Mouse (Mus musculus) hindbrain, embryonic 14.5 days (tissue): Measurements from ENCODE around the gene Matn4. TPM values are rescaled to one million over a fixed set of nuclear protein-coding genes. Genes with fewer than 3 reads are reported as not detected.

Source experiments
- ATAC-seq: fragments of 200-750 bp; cut with Nextera tagmentation; 2 replicates; pipeline ENCODE4 v1.8.0; 2017; ENCODE audit warnings: moderate number of reproducible peaks, mild to moderate bottlenecking, moderate TSS enrichment, moderate library complexity; ENCODE audit not compliant: low FRiP score
- DNase-seq: peaks from one replicate; pipeline ENCODE4 v3.0.0-alpha.2; 2015; ENCODE audit warnings: low spot score
- H3K27ac ChIP-seq: fragments of 300-500 bp; sonication (generic); 2 replicates; pipeline ENCODE4 v1.5.1; 2014; ENCODE audit warnings: mild to moderate bottlenecking, moderate library complexity
- H3K27me3 ChIP-seq: fragments of 300-500 bp; sonication (generic); 2 replicates; pipeline ENCODE4 v1.6.1; 2014; ENCODE audit warnings: mild to moderate bottlenecking, low read length, mixed read lengths; ENCODE audit not compliant: control insufficient read depth, insufficient read depth
- H3K36me3 ChIP-seq: fragments of 300-500 bp; sonication (generic); replicated peaks from 2 replicates; pipeline ENCODE4 v1.6.1; 2014; ENCODE audit not compliant: control insufficient read depth, insufficient read depth
- H3K4me1 ChIP-seq: fragments of 300-500 bp; sonication (generic); replicated peaks from 2 replicates; pipeline ENCODE4 v1.6.1; 2014; ENCODE audit warnings: antibody characterized with exemption, low read length, mixed read lengths; ENCODE audit not compliant: control insufficient read depth, insufficient read depth
- H3K4me2 ChIP-seq: fragments of 300-500 bp; sonication (generic); replicated peaks from 2 replicates; pipeline ENCODE4 v1.6.1; 2014; ENCODE audit warnings: mild to moderate bottlenecking, moderate library complexity
- H3K4me3 ChIP-seq: fragments of 300-500 bp; sonication (generic); replicated peaks from 2 replicates; pipeline ENCODE4 v1.5.1; 2014; ENCODE audit warnings: mild to moderate bottlenecking, low read length
- H3K9ac ChIP-seq: fragments of 300-500 bp; sonication (generic); 2 replicates; pipeline ENCODE4 v1.6.1; 2014
- H3K9me3 ChIP-seq: fragments of 300-500 bp; sonication (generic); 2 replicates; pipeline ENCODE4 v1.6.1; 2016; ENCODE audit warnings: low read length; ENCODE audit not compliant: control insufficient read depth
- WGBS: fragments of 180-500 bp; shearing (Covaris S2); extraction: QIAGEN DNeasy Blood & Tissue Kit; methylation state at CpG from one replicate; pipeline ENCODE4 v1.1.7; 2014; 5-methylcytosine and 5-hydroxymethylcytosine counted together
- polyA plus RNA-seq: library from polyadenylated mRNA; unstranded; fragments of >200 nt; fragmentation: Nextera tagmentation; extraction: Ambion mirVana; gene quantifications from 2 replicates; pipeline ENCODE4 v1.2.1, GENCODE M21; 2014

The Matn4 gene
- polyA plus RNA-seq, 1 experiment from 2014 or later = 0.75 TPM

GRCm38 (mm10) chr2:164445399-164446085 lies 40.6 kb upstream of the Matn4 start:
- no peaks in the 10 kb centered on the region for H3K36me3 ChIP-seq
- no peak overlapping the region for H3K4me2 ChIP-seq
- DNase-seq = no peak
- H3K4me1 ChIP-seq = peaks cover 7% of the 10 kb centered on the region
- ATAC-seq = no peak
- no peak overlapping the region for H3K4me3 ChIP-seq
- WGBS = 85% methylated on average over 3 of the region's 3 CpGs
- no peaks in the 10 kb centered on the region for H3K9me3 ChIP-seq
- H3K27me3 ChIP-seq = peaks cover 20% of the 10 kb centered on the region
- H3K27ac ChIP-seq = no peak overlapping the region
- no peak overlapping the region for H3K9ac ChIP-seq

DNA sequence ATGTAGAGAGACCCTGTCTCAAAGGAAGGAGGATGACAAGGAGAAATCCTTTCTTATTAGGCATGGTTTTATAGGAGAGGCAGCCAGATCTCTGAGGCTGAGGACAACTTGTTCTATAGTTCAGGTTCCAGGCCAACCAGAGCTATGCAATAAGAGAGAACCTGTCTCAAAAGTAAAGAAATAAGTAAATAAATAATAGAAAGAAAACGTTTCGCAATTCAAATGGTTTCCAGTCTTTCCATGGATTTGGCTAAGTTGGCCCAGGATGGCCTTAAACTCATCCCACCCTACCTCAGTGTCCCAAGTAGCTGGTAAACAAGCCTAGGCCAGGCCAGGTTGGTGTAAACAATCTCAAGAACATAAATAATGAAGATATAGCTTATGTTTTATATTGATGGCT lies 39.7 kb upstream of the Matn4 start:
- WGBS = 86% methylated on average over 2 of the region's 2 CpGs
- no peak for ATAC-seq

DNA sequence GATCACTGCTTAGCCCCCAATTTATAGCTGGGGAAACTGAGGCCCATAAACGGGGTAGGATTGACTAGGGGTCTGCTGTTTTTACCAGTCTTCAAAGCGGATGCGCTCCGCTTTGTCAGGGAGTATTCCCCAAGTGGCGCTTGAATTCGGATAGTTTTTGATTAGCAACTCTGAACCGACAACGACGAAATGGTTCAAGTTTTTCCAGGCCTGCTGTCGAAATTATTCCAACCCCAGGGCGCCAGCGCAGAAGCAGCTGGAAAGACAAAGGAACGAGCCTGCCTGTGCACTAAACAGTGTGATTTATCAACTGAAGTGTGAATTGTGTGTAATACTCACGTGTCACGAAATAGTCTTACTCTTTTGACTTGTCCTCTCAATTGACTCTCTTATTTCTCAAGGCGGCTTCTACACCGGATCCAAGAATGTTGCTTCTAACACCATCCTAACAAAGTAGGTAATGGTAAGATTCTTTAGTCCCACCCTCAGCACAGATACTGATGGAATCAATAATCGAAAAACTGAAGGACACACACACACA lies 38.6 kb upstream of the Matn4 start, which contains the start of gene Sdc4:
TSS of gene Sdc4 (minus strand) at position 428 of the 541 bp plus-strand sequence.
- Histone ChIP-seq H3K36me3 (no peaks in the 10 kb centered on the region), H3K27me3 (peaks cover 20% of the 10 kb centered on the region), H3K27ac (no peak within 1 kb of the TSS), H3K9ac (peak within 1 kb of the TSS; percentile 57), H3K9me3 (no peaks in the 10 kb centered on the region), H3K4me2 (peak within 1 kb of the TSS; percentile 82), H3K4me3 (peak within 1 kb of the TSS; percentile 37), H3K4me1 (peaks cover 7% of the 10 kb centered on the region)
- 6% methylated on average over 18 of the region's 18 CpGs for WGBS
- no peak for ATAC-seq
- DNase-seq = peak; percentile 50

More for the DNA sequence above, 39.7 kb upstream of the Matn4 start:
- Histone ChIP-seq H3K4me3 (no peak overlapping the region), H3K4me1 (peaks cover 7% of the 10 kb centered on the region), H3K27ac (no peak overlapping the region), H3K9me3 (no peaks in the 10 kb centered on the region), H3K9ac (no peak overlapping the region), H3K27me3 (peaks cover 20% of the 10 kb centered on the region), H3K36me3 (no peaks in the 10 kb centered on the region), H3K4me2 (no peak overlapping the region)
- DNase-seq = no peak

GRCm38 (mm10) chr2:164443051-164443437 lies 38.1 kb upstream of the Matn4 start:
- no peaks in the 10 kb centered on the region for H3K36me3 ChIP-seq
- under 1% methylated on average over 26 of the region's 26 CpGs for WGBS
- peak overlapping the region; percentile 57 for H3K9ac ChIP-seq
- H3K4me3 ChIP-seq = peak overlapping the region; percentile 37
- H3K27me3 ChIP-seq = peaks cover 20% of the 10 kb centered on the region
- ATAC-seq = peak; percentile 86
- DNase-seq = peak; percentile 72
- no peaks in the 10 kb centered on the region for H3K9me3 ChIP-seq
- H3K27ac ChIP-seq = no peak overlapping the region
- peak overlapping the region; percentile 82 for H3K4me2 ChIP-seq
- H3K4me1 ChIP-seq = peaks cover 7% of the 10 kb centered on the region

- no peak for DNase-seq
- Histone ChIP-seq H3K4me1 (peaks cover 7% of the 10 kb centered on the region), H3K9ac (peak overlapping the region; percentile 57), H3K4me3 (peak overlapping the region; percentile 37), H3K27me3 (peaks cover 20% of the 10 kb centered on the region), H3K9me3 (no peaks in the 10 kb centered on the region), H3K27ac (no peak overlapping the region), H3K36me3 (no peaks in the 10 kb centered on the region), H3K4me2 (peak overlapping the region; percentile 82)
- WGBS = 2% methylated on average over 29 of the region's 29 CpGs
- ATAC-seq = no peak; the same call in 1 of the 2 replicates
These were observed 37.5 kb upstream of the Matn4 start for GRCm38 (mm10) chr2:164442315-164443050.

- ATAC-seq (no peak), DNase-seq (no peak)
- no peak overlapping the region for H3K9ac ChIP-seq
- peak overlapping the region; percentile 82 for H3K4me2 ChIP-seq
- no peak overlapping the region for H3K27ac ChIP-seq
- peaks cover 7% of the 10 kb centered on the region for H3K4me1 ChIP-seq
- peaks cover 20% of the 10 kb centered on the region for H3K27me3 ChIP-seq
- no peaks in the 10 kb centered on the region for H3K36me3 ChIP-seq
- H3K4me3 ChIP-seq = peak overlapping the region; percentile 37; the same call in 1 of the 2 replicates
- WGBS = 28% methylated on average over 7 of the region's 7 CpGs
- no peaks in the 10 kb centered on the region for H3K9me3 ChIP-seq
These were observed 36.8 kb upstream of the Matn4 start for GRCm38 (mm10) chr2:164441731-164442130.

DNA sequence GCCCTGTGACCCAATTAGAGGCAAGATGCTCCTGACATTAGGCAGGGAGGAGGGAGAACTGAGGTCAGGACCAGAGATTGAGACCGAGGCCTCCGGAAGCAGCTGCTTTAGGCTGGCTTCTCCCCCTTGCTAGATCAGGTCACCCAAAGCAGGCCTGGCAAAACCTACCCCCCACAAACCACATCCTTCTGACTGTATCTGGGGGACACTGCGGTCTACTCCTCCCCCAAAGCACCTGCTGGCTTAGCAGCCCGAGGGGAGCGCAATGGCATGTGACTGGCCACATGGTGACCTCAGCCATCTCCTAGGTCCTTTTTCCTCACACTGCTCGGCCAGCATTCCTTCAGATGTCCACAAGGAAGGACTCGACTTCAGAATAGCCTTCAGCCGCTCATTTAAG lies 36.2 kb upstream of the Matn4 start:
- Histone ChIP-seq H3K4me3 (no peak overlapping the region), H3K9ac (no peak overlapping the region), H3K4me2 (no peak overlapping the region), H3K9me3 (no peaks in the 10 kb centered on the region), H3K36me3 (no peaks in the 10 kb centered on the region), H3K27me3 (peaks cover 20% of the 10 kb centered on the region), H3K27ac (no peak overlapping the region), H3K4me1 (peaks cover 7% of the 10 kb centered on the region)
- DNase-seq (no peak), ATAC-seq (no peak)
- WGBS = 33% methylated on average over 8 of the region's 8 CpGs

- DNase-seq = no peak
- Histone ChIP-seq H3K27ac (no peak overlapping the region), H3K36me3 (no peaks in the 10 kb centered on the region), H3K27me3 (peaks cover 20% of the 10 kb centered on the region), H3K4me1 (peaks cover 7% of the 10 kb centered on the region), H3K9me3 (no peaks in the 10 kb centered on the region), H3K4me2 (no peak overlapping the region), H3K9ac (no peak overlapping the region), H3K4me3 (no peak overlapping the region)
- no peak for ATAC-seq
- WGBS = 91% methylated on average over 5 of the region's 5 CpGs
These were observed 35.4 kb upstream of the Matn4 start for GRCm38 (mm10) chr2:164440314-164440713.

DNA sequence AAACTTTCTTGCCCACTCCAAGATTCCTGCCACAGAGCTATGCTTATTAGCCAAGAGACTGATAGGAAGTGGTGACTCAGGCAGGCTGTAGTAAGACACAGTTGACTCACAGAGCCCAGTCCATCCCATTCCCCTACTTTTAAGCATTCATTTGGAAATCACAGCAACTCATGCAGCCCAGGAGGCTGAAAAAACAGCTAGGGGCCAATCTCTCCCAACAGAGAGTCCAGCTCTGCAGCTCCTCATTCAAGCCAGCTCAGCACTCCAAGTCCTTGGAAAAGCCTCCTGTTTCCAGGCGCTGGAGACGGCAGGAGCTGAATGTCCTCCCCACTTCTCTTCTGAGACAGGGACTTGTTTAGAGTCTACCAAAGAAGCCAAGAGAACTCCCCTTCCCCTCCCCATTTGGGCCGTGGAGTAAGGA lies 34.1 kb upstream of the Matn4 start:
- Histone ChIP-seq H3K9ac (no peak overlapping the region), H3K9me3 (no peaks in the 10 kb centered on the region), H3K36me3 (no peaks in the 10 kb centered on the region), H3K27me3 (peaks cover 20% of the 10 kb centered on the region), H3K4me2 (no peak overlapping the region), H3K4me3 (no peak overlapping the region), H3K4me1 (peaks cover 7% of the 10 kb centered on the region), H3K27ac (no peak overlapping the region)
- 62% methylated on average over 3 of the region's 3 CpGs for WGBS
- DNase-seq (no peak), ATAC-seq (no peak)
